Mouse (Mus musculus): ENCODE data around the gene Adam12. TPM values are rescaled to one million over a fixed set of nuclear protein-coding genes. Genes with fewer than 3 reads are reported as not detected.

The Adam12 gene
- polyA plus RNA-seq, 1 experiment from 2014 or later, result 50.9 TPM

DNA sequence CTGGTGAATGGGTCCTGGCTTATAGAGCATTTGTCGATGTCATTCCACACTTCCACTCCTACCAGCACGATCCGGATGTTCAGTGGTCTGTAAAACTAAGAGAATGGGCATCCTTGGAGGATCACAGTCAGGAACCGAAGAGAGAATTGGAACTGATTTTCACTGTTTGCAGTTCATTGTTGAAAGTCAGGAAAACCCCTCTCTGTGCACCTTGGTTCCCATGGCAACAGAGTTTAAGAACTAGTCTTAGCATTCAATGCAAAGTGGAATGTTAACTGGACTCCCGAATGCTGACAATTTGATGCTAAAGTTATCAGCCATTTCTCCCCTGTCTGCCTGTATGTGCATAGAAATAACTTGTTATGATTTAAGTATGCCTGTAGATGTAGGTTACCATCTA lies 264.0 kb downstream of the Adam12 start:
- TF ChIP-seq CTCF (IDR thresholded peaks at IDR 0.05; ENCODE audit: low read depth), result no peak
- H3K9me3 ChIP-seq (ENCODE audit: low read depth, low read length), result no peaks in the 10 kb centered on the region
- H3K9ac ChIP-seq, result no peak overlapping the region
- no peak overlapping the region for H3K27ac ChIP-seq (ENCODE audit: low read depth)
- WGBS, result 71% methylated on average over 5 of the region's 5 CpGs
- no peak for DNase-seq
- H3K36me3 ChIP-seq (ENCODE audit: insufficient read depth), result peaks cover 8% of the 10 kb centered on the region; the same call in 1 of the 2 replicates
- H3K4me3 ChIP-seq (ENCODE audit: low read depth, low read length), result no peak overlapping the region
- no peak for ATAC-seq (ENCODE audit: insufficient read depth)
- no peak overlapping the region for H3K4me2 ChIP-seq
- no peaks in the 10 kb centered on the region for H3K27me3 ChIP-seq (ENCODE audit: insufficient read depth, low read length)
- H3K4me1 ChIP-seq (ENCODE audit: insufficient read depth), result no peaks in the 10 kb centered on the region

DNA sequence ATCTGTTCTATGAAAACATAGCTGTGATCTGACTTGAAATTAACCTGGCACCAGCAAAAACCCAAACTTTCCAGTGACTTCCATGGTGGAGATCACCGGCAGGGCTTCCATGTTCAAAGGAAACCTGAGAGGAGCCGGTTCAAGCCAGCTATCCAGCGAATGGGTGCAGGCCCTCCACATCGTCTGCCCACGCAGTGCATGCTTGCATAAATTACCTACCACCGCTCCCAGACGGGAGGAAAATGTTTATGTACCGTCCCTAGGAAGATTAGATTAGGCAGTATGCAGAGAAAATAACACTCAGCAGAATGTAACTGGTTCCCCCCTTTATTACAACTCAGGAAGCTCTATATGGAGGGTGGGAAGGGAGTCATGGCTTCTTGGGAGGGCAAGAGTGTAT lies 268.4 kb downstream of the Adam12 start:
- no peaks in the 10 kb centered on the region for H3K27me3 ChIP-seq (ENCODE audit: insufficient read depth, low read length)
- no peak overlapping the region for H3K9ac ChIP-seq
- WGBS, result 40% methylated on average over 8 of the region's 8 CpGs
- peak overlapping the region; percentile 30; the same call in 1 of the 2 replicates for H3K27ac ChIP-seq (ENCODE audit: low read depth)
- H3K4me3 ChIP-seq (ENCODE audit: low read depth, low read length), result no peak overlapping the region
- TF ChIP-seq CTCF (IDR thresholded peaks at IDR 0.05; ENCODE audit: low read depth), result no peak
- ATAC-seq (ENCODE audit: insufficient read depth) (no peak), DNase-seq (no peak)
- no peaks in the 10 kb centered on the region for H3K9me3 ChIP-seq (ENCODE audit: low read depth, low read length)
- H3K4me1 ChIP-seq (ENCODE audit: insufficient read depth), result no peaks in the 10 kb centered on the region
- peaks cover 27% of the 10 kb centered on the region; the same call in 1 of the 2 replicates for H3K36me3 ChIP-seq (ENCODE audit: insufficient read depth)
- H3K4me2 ChIP-seq, result no peak overlapping the region

DNA sequence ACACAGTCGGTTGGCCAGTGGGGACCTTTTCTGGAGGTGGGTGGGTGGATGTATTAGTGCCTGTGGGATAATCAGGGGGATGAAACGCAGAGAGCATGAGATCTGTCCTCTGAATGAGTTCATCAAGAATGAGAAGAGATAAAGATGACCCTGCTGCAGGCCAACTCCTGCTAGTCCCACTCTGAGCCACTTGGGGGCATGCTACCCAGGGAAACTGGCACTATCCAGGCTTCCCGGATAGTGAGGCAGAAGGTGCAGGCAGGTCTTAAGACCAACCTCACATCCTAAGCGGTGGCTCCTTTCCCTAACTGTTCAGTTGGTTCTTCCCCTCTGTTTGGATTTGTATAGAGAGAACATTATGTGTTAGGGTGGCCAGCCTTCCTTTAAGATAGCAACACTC lies 272.7 kb downstream of the Adam12 start:
- H3K9ac ChIP-seq, result no peak overlapping the region
- TF ChIP-seq CTCF (IDR thresholded peaks at IDR 0.05; ENCODE audit: low read depth), result peak; percentile 54
- no peaks in the 10 kb centered on the region for H3K27me3 ChIP-seq (ENCODE audit: insufficient read depth, low read length)
- H3K4me3 ChIP-seq (ENCODE audit: low read depth, low read length), result no peak overlapping the region
- H3K9me3 ChIP-seq (ENCODE audit: low read depth, low read length), result no peaks in the 10 kb centered on the region
- no peak overlapping the region for H3K4me2 ChIP-seq
- H3K36me3 ChIP-seq (ENCODE audit: insufficient read depth), result peaks cover 30% of the 10 kb centered on the region
- ATAC-seq (ENCODE audit: insufficient read depth) (no peak), DNase-seq (peak; percentile 47)
- peaks cover 4% of the 10 kb centered on the region; the same call in 1 of the 2 replicates for H3K4me1 ChIP-seq (ENCODE audit: insufficient read depth)
- no peak overlapping the region for H3K27ac ChIP-seq (ENCODE audit: low read depth)
- WGBS, result 63% methylated on average over 4 of the region's 4 CpGs

DNA sequence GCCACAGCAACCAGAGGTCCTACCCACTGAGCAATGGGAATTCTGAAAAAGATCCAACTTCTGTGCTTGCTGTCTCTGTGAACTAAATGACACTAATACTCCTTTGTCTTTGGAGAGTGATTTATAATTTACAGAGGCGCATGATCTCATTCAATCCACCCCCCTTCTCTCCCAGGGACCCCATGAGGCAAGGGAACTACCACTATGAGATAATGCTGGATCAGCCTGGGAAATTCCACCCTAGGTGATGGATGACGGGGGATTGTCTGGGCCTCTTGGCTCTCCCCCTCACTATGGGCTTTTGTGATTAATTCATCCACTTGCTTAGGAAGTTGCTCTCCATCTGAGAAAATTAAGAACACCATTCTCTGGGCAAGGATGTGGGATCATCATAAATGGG lies 274.1 kb downstream of the Adam12 start:
- ATAC-seq (ENCODE audit: insufficient read depth) (no peak), DNase-seq (peak; percentile 59)
- Histone ChIP-seq H3K9ac (no peak overlapping the region), H3K4me3 (ENCODE audit: low read depth, low read length) (no peak overlapping the region), H3K4me2 (no peak overlapping the region), H3K36me3 (ENCODE audit: insufficient read depth) (peaks cover 30% of the 10 kb centered on the region), H3K4me1 (ENCODE audit: insufficient read depth) (peaks cover 11% of the 10 kb centered on the region; the same call in 1 of the 2 replicates), H3K27me3 (ENCODE audit: insufficient read depth, low read length) (no peaks in the 10 kb centered on the region), H3K9me3 (ENCODE audit: low read depth, low read length) (no peaks in the 10 kb centered on the region), H3K27ac (ENCODE audit: low read depth) (0 out of 2 replicates have a peak overlapping the region, but pooled peaks have one; percentile 10)
- TF ChIP-seq CTCF (IDR thresholded peaks at IDR 0.05; ENCODE audit: low read depth), result no peak
- WGBS, result 53% methylated on average over 2 of the region's 2 CpGs

DNA sequence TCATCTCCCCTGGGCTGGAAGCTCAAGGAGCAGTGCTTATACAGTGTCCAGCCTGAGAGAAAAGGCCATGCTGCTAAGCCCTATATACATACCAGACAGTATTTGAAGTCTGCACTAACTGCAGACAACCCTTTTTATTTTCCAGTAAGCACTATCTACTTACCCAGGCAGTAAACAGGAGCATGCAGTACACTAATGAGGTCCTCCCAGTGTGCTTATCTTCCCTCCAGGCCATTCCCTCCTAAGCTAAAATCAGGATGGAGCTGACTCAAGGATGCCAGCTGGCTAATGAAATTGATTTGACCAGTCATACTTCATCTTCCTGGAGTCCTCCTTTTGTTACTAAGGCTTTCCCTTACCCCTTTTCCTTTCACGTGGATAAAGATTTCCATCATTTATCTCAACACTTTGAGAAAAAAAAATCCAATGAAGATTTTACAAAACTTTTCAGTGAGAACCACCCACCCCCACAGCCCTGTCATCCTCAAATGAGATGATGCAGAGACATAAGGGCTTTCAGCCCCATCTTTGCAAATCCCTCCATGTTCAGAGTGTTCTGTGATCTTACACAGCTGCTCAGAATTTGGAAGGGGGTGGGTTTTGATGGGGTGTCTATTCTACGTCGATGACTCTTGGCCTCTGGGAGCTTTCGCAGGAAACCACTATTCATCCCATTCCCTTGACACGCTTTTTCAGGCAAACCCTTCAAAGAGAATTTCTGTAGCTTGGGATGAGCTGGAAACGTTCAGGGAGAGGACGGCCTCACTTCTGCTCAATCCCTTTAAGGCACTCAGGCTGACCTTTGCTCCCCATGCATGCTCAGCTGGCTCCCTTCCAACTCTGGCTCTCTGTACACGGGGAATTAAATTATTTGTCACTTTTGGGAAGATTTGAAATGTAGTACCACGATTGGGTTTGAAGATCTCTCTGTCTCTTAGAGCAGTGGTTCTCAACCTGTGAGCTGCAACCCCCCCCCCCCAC lies 277.5 kb downstream of the Adam12 start:
- DNase-seq (peak; percentile 95), ATAC-seq (ENCODE audit: insufficient read depth) (peak; percentile 95)
- no peaks in the 10 kb centered on the region for H3K27me3 ChIP-seq (ENCODE audit: insufficient read depth, low read length)
- no peak overlapping the region for H3K4me2 ChIP-seq
- peaks cover 21% of the 10 kb centered on the region for H3K36me3 ChIP-seq (ENCODE audit: insufficient read depth)
- peaks cover 11% of the 10 kb centered on the region; the same call in 1 of the 2 replicates for H3K4me1 ChIP-seq (ENCODE audit: insufficient read depth)
- no peak overlapping the region for H3K4me3 ChIP-seq (ENCODE audit: low read depth, low read length)
- no peak overlapping the region for H3K9ac ChIP-seq
- H3K9me3 ChIP-seq (ENCODE audit: low read depth, low read length), result no peaks in the 10 kb centered on the region
- no peak for TF ChIP-seq CTCF (IDR thresholded peaks at IDR 0.05; ENCODE audit: low read depth)
- peak overlapping the region; percentile 83 for H3K27ac ChIP-seq (ENCODE audit: low read depth)
- 25% methylated on average over 9 of the region's 9 CpGs for WGBS

DNA sequence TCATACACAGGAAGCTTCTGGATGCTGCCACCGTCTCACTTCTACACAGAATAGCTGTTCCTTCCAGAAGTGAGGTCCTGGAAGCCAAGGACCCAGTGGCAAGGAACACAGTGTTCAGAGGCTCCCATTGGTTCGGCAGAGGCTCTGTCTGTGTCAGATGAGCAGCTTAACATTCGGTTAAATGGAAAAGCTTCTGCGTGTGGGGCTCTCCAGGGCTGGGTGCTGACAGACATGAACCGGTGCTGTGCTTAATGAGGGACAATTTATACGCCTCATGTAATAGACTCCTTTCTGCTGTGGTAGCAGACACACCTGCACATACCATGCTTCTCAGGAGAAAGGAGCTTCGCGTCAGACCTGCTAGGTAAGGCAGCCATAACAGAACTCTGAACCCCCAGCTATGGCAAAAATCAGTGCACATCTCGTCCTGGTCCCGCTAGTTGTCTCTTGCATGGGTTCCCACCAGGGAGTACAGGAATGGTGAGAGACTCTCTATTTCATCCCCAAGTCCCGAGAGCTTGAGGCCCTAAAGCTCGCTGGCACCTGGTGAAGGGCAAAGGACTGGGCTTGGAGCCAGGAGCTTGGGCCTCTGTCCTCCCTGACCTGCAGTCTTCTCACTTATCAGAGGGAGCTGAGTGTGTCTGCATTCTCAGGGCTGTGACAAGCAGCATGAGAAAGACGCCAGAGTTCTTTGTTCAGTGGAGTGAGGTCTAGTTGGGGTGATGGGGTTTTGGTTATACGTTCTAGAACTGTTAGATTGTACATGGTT lies 280.0 kb downstream of the Adam12 start:
- no peak overlapping the region for H3K27ac ChIP-seq (ENCODE audit: low read depth)
- peaks cover 15% of the 10 kb centered on the region for H3K36me3 ChIP-seq (ENCODE audit: insufficient read depth)
- no peak for DNase-seq
- no peak overlapping the region for H3K4me3 ChIP-seq (ENCODE audit: low read depth, low read length)
- H3K9ac ChIP-seq, result no peak overlapping the region
- no peaks in the 10 kb centered on the region for H3K9me3 ChIP-seq (ENCODE audit: low read depth, low read length)
- no peak for TF ChIP-seq CTCF (IDR thresholded peaks at IDR 0.05; ENCODE audit: low read depth)
- peaks cover 8% of the 10 kb centered on the region; the same call in 1 of the 2 replicates for H3K4me1 ChIP-seq (ENCODE audit: insufficient read depth)
- H3K4me2 ChIP-seq, result no peak overlapping the region
- 64% methylated on average over 14 of the region's 14 CpGs for WGBS
- ATAC-seq (ENCODE audit: insufficient read depth), result no peak
- no peaks in the 10 kb centered on the region for H3K27me3 ChIP-seq (ENCODE audit: insufficient read depth, low read length)

All from lung, embryonic 14.5 days (tissue).